Mouse (Mus musculus): ENCODE measurements at regions not wholly inside any gene's neighbourhood (a gene's known extent, or its start where the extent isn't known, plus 50 kb on each side); places are given as distances from the start of the nearest gene placed in this dataset.

DNA sequence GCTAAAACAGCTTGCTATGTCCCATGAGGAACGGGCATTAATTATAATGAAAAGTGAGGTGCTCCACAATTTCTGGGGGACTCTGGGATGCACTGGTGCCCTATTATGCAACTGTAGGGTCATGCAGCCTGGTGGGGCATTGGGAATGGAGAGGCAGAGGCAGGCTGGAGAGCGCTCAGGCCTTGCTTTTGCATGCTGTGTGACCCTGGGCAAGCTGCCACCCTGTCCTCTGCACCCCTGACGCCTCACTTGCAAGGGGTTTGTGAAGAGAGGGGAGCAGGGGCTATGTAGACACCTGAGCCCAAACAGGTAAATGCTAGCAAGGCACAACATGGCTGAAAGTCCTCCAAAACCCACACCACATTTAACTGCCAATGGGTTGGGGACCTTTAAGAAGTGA is 142.8 kb downstream of the Kif26a start:
- Histone ChIP-seq H3K4me1 (replicated peaks; ENCODE audit: control insufficient read depth, insufficient read depth, low read length) (no peaks in the 10 kb centered on the region), H3K27ac (ENCODE audit: low read depth) (no peak overlapping the region), H3K4me3 (ENCODE audit: low read depth, low read length) (no peak overlapping the region), H3K9me3 (ENCODE audit: control insufficient read depth, low read length) (no peaks in the 10 kb centered on the region), H3K27me3 (replicated peaks; ENCODE audit: control insufficient read depth, insufficient read depth, low read length) (no peaks in the 10 kb centered on the region), H3K4me2 (ENCODE audit: low read length) (no peak overlapping the region), H3K36me3 (ENCODE audit: control insufficient read depth, insufficient read depth, low read length) (no peaks in the 10 kb centered on the region), H3K9ac (ENCODE audit: low read length) (no peak overlapping the region)
- no peak for ATAC-seq (replicated peaks; ENCODE audit: low FRiP score, low TSS enrichment, low read depth)
- DNase-seq (ENCODE audit: low spot score): no peak
- 84% methylated on average over 3 of the region's 3 CpGs for WGBS

DNA sequence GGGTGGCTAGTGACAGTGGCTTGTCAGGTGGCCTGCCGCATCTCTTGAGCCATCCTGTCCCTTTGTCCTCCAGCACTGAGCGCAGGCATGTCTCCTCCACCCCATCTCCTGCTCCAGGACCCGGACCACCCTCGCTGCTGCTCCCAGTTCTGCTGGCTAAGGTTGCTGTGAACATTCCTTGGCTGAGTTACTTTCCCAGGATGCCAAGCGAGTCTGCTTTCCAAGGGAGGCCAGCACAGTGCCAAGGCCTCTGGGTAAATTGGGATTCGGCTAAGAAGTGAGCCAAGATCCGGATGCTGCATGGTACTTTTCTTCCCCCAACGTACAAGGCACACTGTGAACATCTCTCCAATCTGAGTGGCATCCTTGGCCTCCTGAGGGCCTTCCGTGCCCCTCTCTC is 144.3 kb downstream of the Kif26a start:
- H3K36me3 ChIP-seq (ENCODE audit: control insufficient read depth, insufficient read depth, low read length): no peaks in the 10 kb centered on the region
- no peak overlapping the region for H3K4me3 ChIP-seq (ENCODE audit: low read depth, low read length)
- ATAC-seq (replicated peaks; ENCODE audit: low FRiP score, low TSS enrichment, low read depth) (no peak), DNase-seq (ENCODE audit: low spot score) (no peak)
- 89% methylated on average over 9 of the region's 9 CpGs for WGBS
- H3K27me3 ChIP-seq (replicated peaks; ENCODE audit: control insufficient read depth, insufficient read depth, low read length): no peaks in the 10 kb centered on the region
- no peaks in the 10 kb centered on the region for H3K4me1 ChIP-seq (replicated peaks; ENCODE audit: control insufficient read depth, insufficient read depth, low read length)
- H3K9ac ChIP-seq (ENCODE audit: low read length): no peak overlapping the region
- H3K27ac ChIP-seq (ENCODE audit: low read depth): no peak overlapping the region
- H3K4me2 ChIP-seq (ENCODE audit: low read length): no peak overlapping the region
- no peaks in the 10 kb centered on the region for H3K9me3 ChIP-seq (ENCODE audit: control insufficient read depth, low read length)

DNA sequence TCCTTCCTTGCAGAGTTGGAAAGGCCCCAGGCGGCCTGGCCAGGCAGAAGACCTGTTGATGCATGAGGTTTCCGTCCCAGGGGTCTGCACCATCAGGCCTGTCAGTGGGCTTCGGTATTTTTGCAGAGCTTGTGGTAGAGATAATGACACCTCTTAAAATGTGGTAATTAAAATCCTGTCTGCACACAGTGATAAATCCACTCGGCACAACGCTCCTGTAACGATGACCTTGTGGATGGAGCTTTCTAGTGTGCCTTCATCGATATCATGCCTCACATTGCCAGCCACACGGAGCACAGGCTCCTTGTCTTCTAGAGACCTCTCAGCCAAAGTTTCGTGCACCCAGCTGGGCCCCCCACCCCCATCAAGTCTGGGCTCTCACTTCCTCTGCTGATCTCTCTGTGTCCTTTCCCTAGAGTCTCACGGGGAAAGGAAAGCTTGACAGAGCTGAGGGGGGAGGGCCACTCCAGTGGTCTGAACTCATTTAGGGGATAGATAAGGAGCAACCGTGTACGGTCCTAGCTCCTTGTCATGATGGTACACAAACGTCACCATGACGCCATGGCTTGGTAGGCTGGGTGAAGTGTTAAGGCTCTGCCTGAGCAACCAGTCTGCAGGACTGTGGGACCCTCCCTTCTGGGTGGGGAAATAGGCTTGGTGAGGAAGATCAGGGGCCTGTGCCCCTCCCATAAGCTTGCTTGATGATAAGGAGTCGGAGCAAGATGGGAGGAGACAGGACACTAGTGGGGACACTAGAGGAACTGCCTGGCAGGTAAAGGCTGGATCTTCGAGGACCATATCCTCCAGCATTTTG is 145.9 kb downstream of the Kif26a start:
- ATAC-seq (replicated peaks; ENCODE audit: low FRiP score, low TSS enrichment, low read depth): no peak
- H3K36me3 ChIP-seq (ENCODE audit: control insufficient read depth, insufficient read depth, low read length): no peaks in the 10 kb centered on the region

DNA sequence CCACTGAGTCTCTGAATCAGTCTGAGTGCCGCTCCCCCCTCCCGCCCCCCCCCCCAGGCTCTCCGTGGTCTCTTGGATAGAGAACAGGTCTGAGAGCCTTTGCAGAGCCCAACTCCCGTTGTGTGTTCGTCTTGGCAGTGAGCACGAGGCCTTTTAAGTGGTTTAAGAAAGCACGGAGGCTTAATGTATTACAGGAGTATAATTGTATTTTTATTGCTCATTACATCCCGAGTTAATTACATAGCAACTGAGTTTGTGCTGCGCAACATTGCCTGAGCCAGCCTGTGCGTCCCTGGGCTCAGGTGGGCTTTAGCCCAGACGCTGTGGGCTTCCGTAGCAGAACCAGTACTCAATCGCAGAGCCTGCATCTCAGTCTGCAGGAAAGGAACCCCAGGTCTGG is 147.1 kb downstream of the Kif26a start:
- H3K27ac ChIP-seq (ENCODE audit: low read depth): no peak overlapping the region
- no peaks in the 10 kb centered on the region for H3K36me3 ChIP-seq (ENCODE audit: control insufficient read depth, insufficient read depth, low read length)
- H3K4me1 ChIP-seq (replicated peaks; ENCODE audit: control insufficient read depth, insufficient read depth, low read length): no peaks in the 10 kb centered on the region
- no peak overlapping the region for H3K4me2 ChIP-seq (ENCODE audit: low read length)
- ATAC-seq (replicated peaks; ENCODE audit: low FRiP score, low TSS enrichment, low read depth) (no peak), DNase-seq (ENCODE audit: low spot score) (no peak)
- no peaks in the 10 kb centered on the region for H3K27me3 ChIP-seq (replicated peaks; ENCODE audit: control insufficient read depth, insufficient read depth, low read length)
- H3K9me3 ChIP-seq (ENCODE audit: control insufficient read depth, low read length): no peaks in the 10 kb centered on the region
- H3K9ac ChIP-seq (ENCODE audit: low read length): no peak overlapping the region
- H3K4me3 ChIP-seq (ENCODE audit: low read depth, low read length): no peak overlapping the region
- 65% methylated on average over 13 of the region's 13 CpGs for WGBS

More for the DNA sequence above, 145.9 kb downstream of the Kif26a start:
- Histone ChIP-seq H3K9me3 (ENCODE audit: control insufficient read depth, low read length) (no peaks in the 10 kb centered on the region), H3K27ac (ENCODE audit: low read depth) (no peak overlapping the region), H3K27me3 (replicated peaks; ENCODE audit: control insufficient read depth, insufficient read depth, low read length) (no peaks in the 10 kb centered on the region), H3K4me3 (ENCODE audit: low read depth, low read length) (no peak overlapping the region), H3K9ac (ENCODE audit: low read length) (no peak overlapping the region), H3K4me1 (replicated peaks; ENCODE audit: control insufficient read depth, insufficient read depth, low read length) (no peaks in the 10 kb centered on the region), H3K4me2 (ENCODE audit: low read length) (no peak overlapping the region)
- 60% methylated on average over 16 of the region's 16 CpGs for WGBS
- no peak for DNase-seq (ENCODE audit: low spot score)

DNA sequence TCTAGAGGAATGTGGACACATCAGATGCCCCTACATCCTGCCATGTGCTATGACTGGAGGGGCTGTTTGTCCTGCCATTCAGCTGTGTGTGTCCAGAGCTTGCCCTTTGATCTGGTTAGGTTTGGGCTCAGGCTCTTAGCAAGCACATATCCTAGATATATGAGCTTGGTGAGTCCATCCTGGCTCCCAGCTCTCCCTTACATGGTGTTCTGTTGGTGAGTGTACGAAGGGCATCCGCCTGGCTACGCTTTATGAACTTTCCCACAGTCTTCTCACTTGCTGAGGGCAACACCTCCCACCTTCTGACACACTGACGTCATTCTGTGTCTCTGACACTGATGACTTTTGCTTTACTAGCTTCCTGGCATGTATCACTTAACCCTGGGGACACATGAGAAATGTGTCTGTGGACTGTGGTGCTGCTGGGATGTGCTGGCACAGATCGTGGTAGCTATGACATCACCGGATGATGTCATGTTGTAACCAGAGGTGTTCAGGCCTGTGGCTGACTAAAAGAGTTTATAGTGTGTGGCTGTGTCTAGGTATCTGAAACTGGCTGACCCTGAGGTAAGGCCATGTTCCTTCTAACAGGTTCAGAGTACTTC is 149.4 kb downstream of the Kif26a start:
- no peak overlapping the region for H3K9ac ChIP-seq (ENCODE audit: low read length)
- no peak overlapping the region for H3K4me3 ChIP-seq (ENCODE audit: low read depth, low read length)
- H3K27ac ChIP-seq (ENCODE audit: low read depth): no peak overlapping the region

DNA sequence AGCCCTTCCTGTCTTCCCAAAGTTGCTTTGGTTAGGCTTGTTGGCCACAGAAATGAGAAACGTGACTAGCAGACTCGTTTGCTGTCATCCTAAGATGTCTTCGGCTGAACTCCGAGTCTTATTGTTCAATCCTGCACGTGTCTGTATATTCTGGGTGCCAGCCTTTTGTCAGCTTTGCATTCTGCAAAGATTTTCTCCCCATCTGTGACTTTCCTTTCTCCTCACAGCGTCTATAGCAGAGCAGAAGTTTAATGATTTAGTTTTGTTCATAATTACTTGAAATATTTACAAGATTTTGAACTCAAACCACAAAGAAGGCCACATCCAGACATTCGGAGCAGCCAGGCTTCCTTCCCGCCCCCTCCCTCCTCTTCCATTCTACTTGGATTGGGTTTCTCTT is 152.5 kb downstream of the Kif26a start:
- H3K4me3 ChIP-seq (ENCODE audit: low read depth, low read length): no peak overlapping the region
- ATAC-seq (replicated peaks; ENCODE audit: low FRiP score, low TSS enrichment, low read depth) (no peak), DNase-seq (ENCODE audit: low spot score) (no peak)
- no peak overlapping the region for H3K4me2 ChIP-seq (ENCODE audit: low read length)
- no peaks in the 10 kb centered on the region for H3K9me3 ChIP-seq (ENCODE audit: control insufficient read depth, low read length)
- no peaks in the 10 kb centered on the region for H3K4me1 ChIP-seq (replicated peaks; ENCODE audit: control insufficient read depth, insufficient read depth, low read length)
- H3K27ac ChIP-seq (ENCODE audit: low read depth): no peak overlapping the region
- WGBS: 87% methylated on average over 8 of the region's 8 CpGs
- no peak overlapping the region for H3K9ac ChIP-seq (ENCODE audit: low read length)
- 0 out of 2 replicates have a peak, but pooled peaks cover 3% of the 10 kb centered on the region for H3K27me3 ChIP-seq (replicated peaks; ENCODE audit: control insufficient read depth, insufficient read depth, low read length)
- no peaks in the 10 kb centered on the region for H3K36me3 ChIP-seq (ENCODE audit: control insufficient read depth, insufficient read depth, low read length)

More for the DNA sequence above, 149.4 kb downstream of the Kif26a start:
- Histone ChIP-seq H3K27me3 (replicated peaks; ENCODE audit: control insufficient read depth, insufficient read depth, low read length) (no peaks in the 10 kb centered on the region), H3K36me3 (ENCODE audit: control insufficient read depth, insufficient read depth, low read length) (no peaks in the 10 kb centered on the region), H3K9me3 (ENCODE audit: control insufficient read depth, low read length) (no peaks in the 10 kb centered on the region), H3K4me2 (ENCODE audit: low read length) (no peak overlapping the region), H3K4me1 (replicated peaks; ENCODE audit: control insufficient read depth, insufficient read depth, low read length) (no peaks in the 10 kb centered on the region)
- DNase-seq (ENCODE audit: low spot score) (no peak), ATAC-seq (replicated peaks; ENCODE audit: low FRiP score, low TSS enrichment, low read depth) (no peak)
- 84% methylated on average over 6 of the region's 6 CpGs for WGBS

DNA sequence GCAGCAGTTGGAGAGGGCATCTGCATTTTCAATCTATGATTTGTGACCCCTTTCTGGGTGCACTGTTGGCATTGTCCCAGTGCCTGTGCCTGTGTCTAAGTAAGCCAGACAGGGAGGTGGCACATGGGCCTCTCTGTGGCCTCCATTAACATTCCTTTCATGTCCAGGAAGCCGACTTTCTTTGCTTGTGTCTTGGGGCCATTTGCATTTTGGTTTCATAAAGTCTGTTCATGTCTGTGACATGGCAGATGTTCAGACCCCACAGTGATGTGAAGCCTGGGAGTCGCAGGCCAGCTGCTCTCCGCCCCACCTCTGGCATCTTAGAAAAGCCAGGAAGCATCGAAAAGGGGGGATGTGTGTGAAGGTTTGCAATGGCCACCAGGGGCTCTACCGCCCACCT is 153.1 kb downstream of the Kif26a start:
- 0 out of 2 replicates have a peak, but pooled peaks cover 3% of the 10 kb centered on the region for H3K27me3 ChIP-seq (replicated peaks; ENCODE audit: control insufficient read depth, insufficient read depth, low read length)
- WGBS: 72% methylated on average over 5 of the region's 5 CpGs
- no peak overlapping the region for H3K4me2 ChIP-seq (ENCODE audit: low read length)
- H3K9ac ChIP-seq (ENCODE audit: low read length): no peak overlapping the region
- no peaks in the 10 kb centered on the region for H3K4me1 ChIP-seq (replicated peaks; ENCODE audit: control insufficient read depth, insufficient read depth, low read length)
- ATAC-seq (replicated peaks; ENCODE audit: low FRiP score, low TSS enrichment, low read depth) (no peak), DNase-seq (ENCODE audit: low spot score) (no peak)
- H3K27ac ChIP-seq (ENCODE audit: low read depth): no peak overlapping the region
- no peak overlapping the region for H3K4me3 ChIP-seq (ENCODE audit: low read depth, low read length)
- H3K36me3 ChIP-seq (ENCODE audit: control insufficient read depth, insufficient read depth, low read length): no peaks in the 10 kb centered on the region
- no peaks in the 10 kb centered on the region for H3K9me3 ChIP-seq (ENCODE audit: control insufficient read depth, low read length)

DNA sequence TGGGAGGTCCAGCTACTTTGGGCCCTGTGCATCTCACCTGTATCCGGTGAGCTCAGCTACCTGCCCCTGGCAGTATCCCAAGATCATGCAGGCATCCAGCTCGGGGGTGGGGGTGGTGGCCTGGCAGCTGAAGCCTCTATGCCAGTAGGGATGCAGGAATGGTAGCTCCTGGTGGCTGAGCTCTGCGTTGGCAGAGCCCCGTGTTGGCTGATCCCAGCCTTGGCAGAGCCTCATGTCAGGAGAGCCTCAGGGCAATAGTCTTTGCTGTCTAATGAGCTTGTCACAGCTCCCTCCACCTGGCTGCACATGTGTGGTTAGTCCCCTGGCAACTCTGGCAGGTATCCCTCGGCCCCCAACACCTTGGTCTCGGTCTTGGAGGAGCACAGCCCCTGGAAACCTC is 153.6 kb downstream of the Kif26a start:
- 81% methylated on average over 6 of the region's 6 CpGs for WGBS
- 0 out of 2 replicates have a peak, but pooled peaks cover 3% of the 10 kb centered on the region for H3K27me3 ChIP-seq (replicated peaks; ENCODE audit: control insufficient read depth, insufficient read depth, low read length)
- H3K9me3 ChIP-seq (ENCODE audit: control insufficient read depth, low read length): no peaks in the 10 kb centered on the region
- no peaks in the 10 kb centered on the region for H3K4me1 ChIP-seq (replicated peaks; ENCODE audit: control insufficient read depth, insufficient read depth, low read length)
- H3K4me2 ChIP-seq (ENCODE audit: low read length): no peak overlapping the region
- H3K36me3 ChIP-seq (ENCODE audit: control insufficient read depth, insufficient read depth, low read length): no peaks in the 10 kb centered on the region
- H3K9ac ChIP-seq (ENCODE audit: low read length): no peak overlapping the region
- H3K27ac ChIP-seq (ENCODE audit: low read depth): no peak overlapping the region
- H3K4me3 ChIP-seq (ENCODE audit: low read depth, low read length): no peak overlapping the region
- DNase-seq (ENCODE audit: low spot score) (no peak), ATAC-seq (replicated peaks; ENCODE audit: low FRiP score, low TSS enrichment, low read depth) (no peak)

DNA sequence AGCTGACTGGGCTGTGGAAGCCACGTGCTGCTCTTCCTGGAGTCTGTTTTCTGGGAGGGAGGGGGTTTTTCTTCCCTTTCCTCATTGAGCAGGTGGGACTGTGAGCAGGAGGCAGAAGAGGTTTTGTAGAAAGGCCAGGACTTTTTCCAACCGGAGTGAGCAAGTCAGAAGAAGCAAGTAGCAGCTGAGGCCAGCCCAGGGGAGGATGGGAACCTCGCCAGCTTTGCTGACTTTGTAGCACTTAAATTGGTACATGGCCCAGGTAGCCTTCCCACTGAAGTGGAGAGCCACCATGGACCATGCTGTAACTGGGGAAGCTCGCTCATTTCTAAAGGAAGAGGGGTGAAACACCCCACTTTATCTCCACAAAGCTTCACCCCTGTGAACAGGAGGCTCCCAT is 154.1 kb downstream of the Kif26a start:
- H3K36me3 ChIP-seq (ENCODE audit: control insufficient read depth, insufficient read depth, low read length): no peaks in the 10 kb centered on the region
- 74% methylated on average over 4 of the region's 4 CpGs for WGBS
- DNase-seq (ENCODE audit: low spot score): no peak
- H3K9me3 ChIP-seq (ENCODE audit: control insufficient read depth, low read length): no peaks in the 10 kb centered on the region
- no peak overlapping the region for H3K27ac ChIP-seq (ENCODE audit: low read depth)
- H3K4me2 ChIP-seq (ENCODE audit: low read length): no peak overlapping the region
- ATAC-seq (replicated peaks; ENCODE audit: low FRiP score, low TSS enrichment, low read depth): no peak
- H3K27me3 ChIP-seq (replicated peaks; ENCODE audit: control insufficient read depth, insufficient read depth, low read length): 0 out of 2 replicates have a peak, but pooled peaks cover 3% of the 10 kb centered on the region
- H3K4me1 ChIP-seq (replicated peaks; ENCODE audit: control insufficient read depth, insufficient read depth, low read length): no peaks in the 10 kb centered on the region
- no peak overlapping the region for H3K9ac ChIP-seq (ENCODE audit: low read length)
- no peak overlapping the region for H3K4me3 ChIP-seq (ENCODE audit: low read depth, low read length)
